Comparison of ENCODE assay signal across 8 mouse cellular contexts in the genomic region with DNA sequence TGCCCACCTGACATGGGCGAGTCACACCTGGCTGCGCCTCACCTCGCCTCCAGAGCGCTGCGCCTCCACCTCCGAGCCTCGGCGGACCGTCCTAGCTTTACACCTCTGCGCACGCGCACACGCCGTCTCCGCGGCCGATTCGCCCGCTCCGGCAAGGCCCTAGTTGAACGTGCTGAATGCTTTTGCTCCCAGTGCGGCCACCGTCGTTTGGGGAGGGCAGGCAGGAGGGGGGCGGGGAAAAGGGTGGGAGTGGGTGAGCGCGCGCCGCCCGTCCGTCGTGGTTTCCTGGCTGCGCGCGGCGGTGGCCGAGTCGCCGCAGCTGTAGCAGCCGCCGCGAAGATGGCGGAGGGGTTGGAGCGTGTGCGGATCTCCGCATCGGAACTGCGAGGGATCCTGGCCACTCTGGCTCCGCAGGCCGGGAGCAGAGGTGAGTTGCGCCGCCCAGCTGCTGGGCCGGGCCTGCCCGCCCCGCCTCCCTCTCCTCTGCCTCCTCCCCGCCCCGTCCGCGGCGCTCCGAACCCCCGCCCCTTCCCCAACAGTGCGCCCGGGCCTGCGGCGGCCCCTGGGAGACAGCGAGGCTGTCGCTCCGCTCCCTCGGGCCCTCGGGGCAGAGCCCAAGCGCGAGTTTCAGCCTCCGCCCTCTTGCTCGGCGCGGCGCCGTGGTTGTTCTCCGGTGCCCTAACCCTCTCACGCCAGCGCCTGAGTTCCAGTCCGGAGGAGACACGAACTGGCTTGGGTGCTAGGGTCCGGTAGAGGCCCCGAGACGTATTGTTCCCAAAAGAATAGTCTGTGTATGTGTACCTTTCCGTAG. TPM values are rescaled to one million over a fixed set of nuclear protein-coding genes. Genes with fewer than 3 reads are reported as not detected.
DNase-seq lines count a peak whose midpoint lies in the region; ATAC-seq and TF ChIP-seq lines count a peak whose summit lies in the region.

Gene Smg6, plus strand, starts transcription at position 247 of the 811 bp plus-strand sequence.
Gene Srr, minus strand, starts transcription at position 372 of the 811 bp plus-strand sequence.

- peak; percentile 95 for DNase-seq in ES-E14 (ENCODE audit: low read depth, low spot score)
- DNase-seq in cerebellum, adult 11-12 months: peak; percentile 95
- peak; percentile 86 for DNase-seq in heart, postnatal 25 days (ENCODE audit: low spot score)
- peak; percentile 87 to 94 for DNase-seq in layer of hippocampus, adult 18-20 months (ENCODE audit: low spot score in 2 of 2)
- peak; percentile 91 for DNase-seq in lung, adult 2 months
- DNase-seq in thymus, adult 18-20 months: peak; percentile 89 to 92

- no peaks in the 10 kb centered on the region for H3K9me3 ChIP-seq in ES-E14 (ENCODE audit: control insufficient read depth, insufficient read depth, low read depth, low read length)
- no peaks in the 10 kb centered on the region for H3K9me3 ChIP-seq in forebrain, embryonic 15.5 days

- peak within 1 kb of the TSS; percentile 94 to 95 for H3K4me3 ChIP-seq in ES-E14 (ENCODE audit: insufficient read depth in 1 of 2, low read depth in 1 of 2, low read length in 2 of 2, poor library complexity in 1 of 2, severe bottlenecking in 1 of 2)
- H3K4me3 ChIP-seq in forebrain, embryonic 15.5 days: peak within 1 kb of the TSS; percentile 94
- H3K4me3 ChIP-seq in lung, adult 2 months (replicated peaks; ENCODE audit: extremely low read depth, low read depth, low read length): peak within 1 kb of the TSS; percentile 81

- in situ Hi-C loops in ES-E14 (cut with MboI; ENCODE audit: low sequenced_read_pairs in 2 of 2, unreplicated experiment in 2 of 2): no loop called here

- peaks cover 1% of the 10 kb centered on the region; the same call in 1 of the 2 replicates for H3K36me3 ChIP-seq in ES-E14 (ENCODE audit: control insufficient read depth, insufficient read depth, low read length, poor library complexity, severe bottlenecking)
- 0 out of 2 replicates have a peak, but pooled peaks cover 3% of the 10 kb centered on the region for H3K36me3 ChIP-seq in forebrain, embryonic 15.5 days

- H3K27ac ChIP-seq in ES-E14 (ENCODE audit: insufficient read depth, low read depth, low read length, poor library complexity, severe bottlenecking): peak within 1 kb of the TSS; percentile 93
- H3K27ac ChIP-seq in forebrain, embryonic 15.5 days (replicated peaks): peak within 1 kb of the TSS; percentile 97

- H3K9ac ChIP-seq in ES-E14 (ENCODE audit: insufficient read depth, low read depth, low read length, poor library complexity, severe bottlenecking): peak within 1 kb of the TSS; percentile 96
- H3K9ac ChIP-seq in forebrain, embryonic 15.5 days (replicated peaks): peak within 1 kb of the TSS; percentile 97

- peak within 1 kb of the TSS; percentile 60 for H3K4me2 ChIP-seq in forebrain, embryonic 15.5 days (replicated peaks)

- under 1% methylated on average over 70 of the region's 88 CpGs for WGBS in forebrain, embryonic 15.5 days
- WGBS in lung, adult 2 months: under 1% methylated on average over 83 of the region's 88 CpGs

- TF ChIP-seq CTCF in lung, adult 2 months (IDR thresholded peaks at IDR 0.05; ENCODE audit: insufficient read depth, low read length): no peak

- intact Hi-C loops in heart, postnatal 25 days (cut with DNase I): loop anchor here (5.0 kb wide), 1 partner anchor 242 kb away; the partner anchor contains the start of gene Hic1

- peak; percentile 97 for ATAC-seq in forebrain, embryonic 15.5 days (replicated peaks)
- peak; percentile 94 for ATAC-seq in neutrophil, adult 5-6 weeks (ENCODE audit: extremely low read depth, insufficient number of reproducible peaks, low FRiP score, poor library complexity, severe bottlenecking)

- peaks cover 2 to 5% of the 10 kb centered on the region in 2 experiments; a peak in 3 of 4 replicates for H3K4me1 ChIP-seq in ES-E14 (ENCODE audit: control insufficient read depth in 2 of 2, insufficient read depth in 2 of 2, low read length in 2 of 2, poor library complexity in 1 of 2)
- H3K4me1 ChIP-seq in forebrain, embryonic 15.5 days: peaks cover 22% of the 10 kb centered on the region
- H3K4me1 ChIP-seq in lung, adult 2 months (ENCODE audit: control insufficient read depth, insufficient read depth, low read length): peaks cover 7% of the 10 kb centered on the region

- TF ChIP-seq POLR2A in lung, adult 2 months (IDR thresholded peaks at IDR 0.05; ENCODE audit: borderline replicate concordance, extremely low read depth, low read depth, low read length): peak; percentile 79

- no peaks in the 10 kb centered on the region for H3K27me3 ChIP-seq in forebrain, embryonic 15.5 days

TF ChIP-seq in ES-E14, 5 proteins besides CTCF, POLR2A, EP300 and RAD21:
- TF ChIP-seq ZNF384 (IDR thresholded peaks at IDR 0.05; ENCODE audit: low read depth, low read length) (no peak), HCFC1 (IDR thresholded peaks at IDR 0.05; ENCODE audit: borderline replicate concordance, insufficient read depth, low read length) (peak; percentile 71)

RNA-seq across cellular contexts. Expression of gene Smg6, which starts in this region (rescaled TPM):
- 18.2 and 19.9 TPM in 2 replicates for total RNA-seq in ES-E14 (2012; rRNA removed)
- 18.4 and 19.0 TPM in 2 replicates for polyA plus RNA-seq in forebrain, embryonic 15.5 days (2015; fragmentation: Nextera tagmentation; extraction: Ambion mirVana)
- 10 to 100 TPM; 16.0 to 17.5 TPM for total RNA-seq in heart, postnatal 25 days (2021)
- total RNA-seq in layer of hippocampus, adult 18-20 months (2021): 10 to 100 TPM; 35.0 to 36.0 TPM
- polyA plus RNA-seq in lung, adult 2 months (2012; rRNA removed): 35.8 and 40.8 TPM in 2 replicates
- 43.7 and 48.2 TPM in 2 replicates for total RNA-seq in neutrophil, adult 5-6 weeks (2017)

RNA-seq across cellular contexts. Expression of gene Srr, which starts in this region (rescaled TPM):
- total RNA-seq in ES-E14 (2012; rRNA removed): 2.9 and 3.8 TPM in 2 replicates
- 41.6 and 45.1 TPM in 2 replicates for polyA plus RNA-seq in forebrain, embryonic 15.5 days (2015; fragmentation: Nextera tagmentation; extraction: Ambion mirVana)
- 10 to 100 TPM; 28.9 to 31.3 TPM for total RNA-seq in heart, postnatal 25 days (2021)
- 10 to 100 TPM; 87.5 to 94.8 TPM for total RNA-seq in layer of hippocampus, adult 18-20 months (2021)
- polyA plus RNA-seq in lung, adult 2 months (2012; rRNA removed): 5.0 and 11.4 TPM in 2 replicates
- total RNA-seq in neutrophil, adult 5-6 weeks (2017): 5.2 and 5.5 TPM in 2 replicates

Comparison
In these comparisons a context has a peak if more than half of its experiments do, and no peak if none do; other contexts are left out.
1. Peak in every context shown above with its lines: DNase-seq, ATAC-seq, H3K4me3 ChIP-seq and H3K27ac ChIP-seq.